Mouse (Mus musculus) cerebellum, adult 8-10 months (tissue): ENCODE data around the gene Hesx1.
"Not testable (repeated sequence)": the region's sequence is repeated elsewhere in the genome, so short reads cannot be mapped to it uniquely, and the experiment has no call there.

Experiments used
- DNase-seq: peaks from one replicate; pipeline ENCODE4 v3.0.0; 2022

Gene Hesx1

GRCm38 (mm10) chr14:26994211-26994741, at the start of gene Hesx1:
Gene Hesx1, plus strand, starts transcription at chr14:26994416.
- no peak for DNase-seq

GRCm38 (mm10) chr14:26956139-26956538, 38.1 kb upstream of the Hesx1 start:
- DNase-seq, result not testable (repeated sequence)

- DNase-seq, result no peak
These were observed 33.7 kb upstream of the Hesx1 start for GRCm38 (mm10) chr14:26960518-26960917.

GRCm38 (mm10) chr14:26969164-26969563, 25.1 kb upstream of the Hesx1 start:
- DNase-seq, result no peak

GRCm38 (mm10) chr14:26969856-26970407, 24.3 kb upstream of the Hesx1 start:
- DNase-seq, result no peak

GRCm38 (mm10) chr14:26970439-26970932, 23.7 kb upstream of the Hesx1 start:
- DNase-seq, result peak; percentile 95

- no peak for DNase-seq
These were observed 23.0 kb upstream of the Hesx1 start, which contains the start of gene Appl1 for GRCm38 (mm10) chr14:26971106-26971789. Gene Appl1, minus strand, starts transcription at chr14:26971232.

GRCm38 (mm10) chr14:26973089-26973488, 21.1 kb upstream of the Hesx1 start:
- no peak for DNase-seq

- no peak for DNase-seq
These were observed 18.7 kb upstream of the Hesx1 start for GRCm38 (mm10) chr14:26975490-26975889.

GRCm38 (mm10) chr14:26976212-26976611, 18.0 kb upstream of the Hesx1 start:
- DNase-seq, result no peak

- DNase-seq, result no peak
These were observed 16.7 kb upstream of the Hesx1 start for GRCm38 (mm10) chr14:26977500-26977899.

- DNase-seq, result no peak
These were observed 14.4 kb upstream of the Hesx1 start for GRCm38 (mm10) chr14:26979808-26980207.

GRCm38 (mm10) chr14:26981021-26981420, 13.2 kb upstream of the Hesx1 start:
- no peak for DNase-seq

GRCm38 (mm10) chr14:26981494-26982149, 12.6 kb upstream of the Hesx1 start:
- DNase-seq, result no peak

- DNase-seq, result no peak
These were observed 12.1 kb upstream of the Hesx1 start for GRCm38 (mm10) chr14:26982150-26982530.

GRCm38 (mm10) chr14:26988694-26989093, 5.5 kb upstream of the Hesx1 start:
- DNase-seq, result no peak

- DNase-seq, result no peak
These were observed 2.6 kb upstream of the Hesx1 start for GRCm38 (mm10) chr14:26991622-26992021.

GRCm38 (mm10) chr14:26993427-26993826, 789 bp upstream of the Hesx1 start:
- DNase-seq, result no peak

- no peak for DNase-seq
These were observed 2.0 kb downstream of the Hesx1 start for GRCm38 (mm10) chr14:26996257-26996656.

GRCm38 (mm10) chr14:27000386-27000785, 6.2 kb downstream of the Hesx1 start:
- no peak for DNase-seq

GRCm38 (mm10) chr14:27004906-27005305, 10.7 kb downstream of the Hesx1 start:
- no peak for DNase-seq

GRCm38 (mm10) chr14:27005937-27006336, 11.7 kb downstream of the Hesx1 start:
- DNase-seq, result no peak

GRCm38 (mm10) chr14:27011561-27011960, 17.3 kb downstream of the Hesx1 start:
- no peak for DNase-seq

GRCm38 (mm10) chr14:27013658-27014057, 19.4 kb downstream of the Hesx1 start:
- no peak for DNase-seq
